Mouse (Mus musculus) Patski (cell line): ENCODE measurements around the gene Akain1. TPM values are rescaled to one million over a fixed set of nuclear protein-coding genes. Genes with fewer than 3 reads are reported as not detected.

Source experiments
- ATAC-seq: fragments of 100-300 bp; one replicate; pipeline ENCODE4 v1.8.0; 2021
- CTCF ChIA-PET: fragments of 350-600 bp; sonication (Branson Sonifier 250); formaldehyde crosslinking; loops from one replicate; lab custom pipeline; 2022; ENCODE audit warnings: inconsistent platforms; lab: Charles Lee
- POLR2A ChIA-PET: fragments of 350-600 bp; sonication (Branson Sonifier 250); formaldehyde crosslinking; loops from one replicate; lab custom pipeline; 2022; ENCODE audit warnings: antibody characterized with exemption, inconsistent platforms; lab: Charles Lee
- DNase-seq: peaks from one replicate; pipeline ENCODE4 v3.0.0-alpha.2; 2011; ENCODE audit warnings: low read depth, low spot score
- H3K27me3 ChIP-seq: fragments of 371-371 bp; one replicate; pipeline ENCODE4 v1.5.1; 2021
- CTCF ChIP-seq: fragments of 100-300 bp; IDR thresholded peaks from one replicate; pipeline ENCODE4 v1.5.1; 2021
- in situ Hi-C: fragments of 300-500 bp; cut with MboI; formaldehyde crosslinking; loops from 3 replicates; pipeline ENCODE4 v1.11.1; 2018; ENCODE audit warnings: low pct_unique_long_range_greater_than_20kb, mixed read lengths
- polyA plus RNA-seq: library from polyadenylated mRNA; unstranded; gene quantifications from one replicate; pipeline ENCODE4 v1.2.3, GENCODE M21; 2021

Gene Akain1
- polyA plus RNA-seq, 1 experiment from 2014 or later = not detected

DNA sequence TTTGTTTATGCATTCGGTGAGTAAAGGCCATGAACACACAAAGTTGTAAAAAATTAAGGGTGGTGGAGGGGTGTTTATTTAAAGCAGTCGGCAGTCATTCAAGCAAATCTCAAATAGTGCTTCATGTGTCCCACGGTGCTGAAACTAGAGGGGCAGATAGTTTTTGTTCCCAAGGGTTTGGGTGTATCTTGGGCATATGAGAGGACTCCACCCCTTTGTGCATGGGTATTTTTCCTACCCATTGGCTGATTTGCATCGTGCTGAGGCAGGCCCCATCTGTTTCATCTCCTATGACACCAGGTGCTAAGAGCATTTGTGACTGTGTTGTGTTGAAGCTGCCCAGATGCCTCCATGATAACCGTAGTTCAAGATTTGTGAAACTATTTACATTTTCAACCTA, 1.3 kb upstream of the Akain1 start:
- H3K27me3 ChIP-seq = peaks cover 30% of the 10 kb centered on the region
- no peak for DNase-seq
- in situ Hi-C loops = no loop called here
- ATAC-seq = no peak
- TF ChIP-seq CTCF = no peak
- CTCF ChIA-PET = no interaction called here
- POLR2A ChIA-PET = no interaction called here

DNA sequence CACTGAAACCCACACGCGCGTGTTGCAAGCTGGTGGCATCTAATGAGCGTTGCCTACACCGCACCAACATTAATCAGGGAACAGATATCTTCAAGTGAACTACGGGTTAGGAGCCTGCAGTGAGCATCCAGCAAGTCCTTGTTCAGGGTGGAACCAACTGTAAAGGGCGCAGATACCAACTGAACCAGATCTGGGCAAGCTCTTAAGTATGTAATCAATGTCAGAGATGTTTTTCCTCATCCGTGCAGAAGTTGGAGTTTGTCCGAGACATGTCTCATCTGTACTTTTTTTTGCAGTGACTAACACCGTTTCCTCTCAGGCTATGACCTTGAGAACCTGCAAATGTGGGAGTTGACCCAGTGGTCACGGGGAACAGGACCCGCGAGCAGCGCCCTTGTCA, 640 bp upstream of the Akain1 start:
- in situ Hi-C loops = no loop called here
- peaks cover 33% of the 10 kb centered on the region for H3K27me3 ChIP-seq
- ChIA-PET CTCF (no interaction called here), POLR2A (no interaction called here)
- ATAC-seq (no peak), DNase-seq (no peak)
- no peak for TF ChIP-seq CTCF

- TF ChIP-seq CTCF = no peak
- in situ Hi-C loops = no loop called here
- DNase-seq (no peak), ATAC-seq (no peak)
- H3K27me3 ChIP-seq = peaks cover 33% of the 10 kb centered on the region
- ChIA-PET POLR2A (no interaction called here), CTCF (no interaction called here)
Measured at GRCm38 (mm10) chr17:69439571-69440480, 700 bp downstream of the Akain1 start.

DNA sequence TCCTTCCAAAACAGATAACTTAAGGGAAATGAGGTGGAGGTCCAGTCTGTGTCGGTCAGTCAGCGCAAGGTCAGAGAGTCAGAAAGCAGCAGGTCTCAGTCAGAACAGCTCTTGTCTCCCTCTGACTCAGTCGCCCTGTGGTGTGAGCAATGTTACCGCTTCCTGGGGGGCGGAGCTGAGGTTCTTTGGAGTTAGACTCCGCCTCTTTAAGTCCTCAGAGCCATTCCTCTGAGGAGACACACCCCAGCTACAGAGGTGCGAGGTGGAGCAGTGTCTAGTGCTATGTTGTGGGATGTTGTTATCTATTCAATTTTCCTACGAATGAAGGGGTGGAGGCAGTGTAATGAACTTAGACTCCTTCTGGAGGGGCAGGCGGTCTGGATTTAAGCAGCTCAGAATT, 1.9 kb downstream of the Akain1 start:
- ATAC-seq (no peak), DNase-seq (no peak)
- ChIA-PET CTCF (no interaction called here), POLR2A (no interaction called here)
- no peak for TF ChIP-seq CTCF
- in situ Hi-C loops = no loop called here
- peaks cover 26% of the 10 kb centered on the region for H3K27me3 ChIP-seq

DNA sequence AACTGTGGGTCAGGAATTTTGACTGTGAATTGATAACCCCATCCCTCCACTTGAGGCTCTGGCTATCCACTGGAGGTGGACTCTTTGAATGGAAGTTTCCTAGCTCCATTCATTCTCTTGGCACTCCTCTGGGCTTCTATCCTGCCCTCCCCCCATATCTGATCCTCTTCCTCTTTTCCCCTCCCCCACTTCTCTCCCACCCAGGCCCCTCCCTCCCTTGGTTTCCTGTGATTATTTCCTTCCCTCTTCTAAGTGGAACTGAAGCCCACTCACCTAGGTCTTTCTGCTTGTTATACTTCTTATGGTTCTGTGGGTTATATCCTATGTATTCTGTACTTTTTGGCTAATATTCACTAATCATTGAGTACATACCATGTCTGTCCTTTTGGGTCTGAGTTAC, 9.6 kb downstream of the Akain1 start:
- ATAC-seq (no peak), DNase-seq (no peak)
- ChIA-PET POLR2A (no interaction called here), CTCF (no interaction called here)
- peaks cover 4% of the 10 kb centered on the region for H3K27me3 ChIP-seq
- in situ Hi-C loops = no loop called here
- no peak for TF ChIP-seq CTCF

- POLR2A ChIA-PET = no interaction called here
- CTCF ChIA-PET = no interaction called here
- H3K27me3 ChIP-seq = no peaks in the 10 kb centered on the region
- ATAC-seq (no peak), DNase-seq (no peak)
- in situ Hi-C loops = no loop called here
- TF ChIP-seq CTCF = no peak
Measured at GRCm38 (mm10) chr17:69461680-69462079, 22.6 kb downstream of the Akain1 start.

- POLR2A ChIA-PET = no interaction called here
- DNase-seq = no peak
- no peaks in the 10 kb centered on the region for H3K27me3 ChIP-seq
- ATAC-seq = no peak
- in situ Hi-C loops = no loop called here
- TF ChIP-seq CTCF = no peak
- CTCF ChIA-PET = no interaction called here
Measured at GRCm38 (mm10) chr17:69463037-69463436, 23.9 kb downstream of the Akain1 start.

DNA sequence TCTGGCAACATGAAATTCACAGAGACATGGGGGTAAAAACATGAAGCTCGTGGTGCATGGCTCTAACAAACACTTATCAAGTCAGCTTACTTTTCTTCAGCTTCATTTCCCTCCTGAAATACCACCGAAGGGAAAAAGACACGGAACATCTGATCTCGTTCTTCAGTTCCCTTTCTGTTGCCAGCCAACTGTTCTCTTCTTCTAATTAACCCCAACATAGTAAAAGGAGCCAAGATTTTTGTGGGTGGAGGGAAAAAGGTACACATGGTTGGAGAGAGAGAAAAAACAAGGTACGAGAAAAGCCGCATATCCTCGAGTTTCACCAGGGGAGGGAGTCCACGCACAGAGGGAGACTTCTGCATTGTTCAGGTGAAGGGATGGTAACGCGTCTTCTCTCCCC, 32.0 kb downstream of the Akain1 start:
- H3K27me3 ChIP-seq = peaks cover 40% of the 10 kb centered on the region
- in situ Hi-C loops = no loop called here
- POLR2A ChIA-PET = no interaction called here
- no peak for TF ChIP-seq CTCF
- DNase-seq = no peak
- ATAC-seq = no peak
- CTCF ChIA-PET = no interaction called here

DNA sequence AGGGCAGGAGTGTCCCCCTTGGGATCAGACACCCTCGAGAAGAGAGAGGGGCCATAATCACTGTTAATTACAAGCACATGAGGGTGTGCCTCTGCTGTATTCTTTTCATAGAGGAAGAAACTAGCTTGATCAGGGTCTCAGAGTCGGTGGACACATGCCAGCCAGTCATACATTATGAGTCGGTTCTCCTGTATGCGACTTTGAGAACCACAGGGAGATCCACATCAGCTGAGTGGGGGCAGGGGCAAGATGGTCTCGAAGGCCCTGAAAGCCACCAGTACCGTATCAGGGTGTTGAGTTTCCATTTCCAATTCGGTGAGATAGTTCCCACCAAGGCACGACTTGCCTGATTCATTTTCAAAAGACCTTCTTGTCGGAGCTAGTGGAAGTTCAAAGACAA, 33.3 kb downstream of the Akain1 start:
- ATAC-seq = no peak
- H3K27me3 ChIP-seq = peaks cover 40% of the 10 kb centered on the region
- in situ Hi-C loops = no loop called here
- CTCF ChIA-PET = no interaction called here
- no peak for DNase-seq
- no peak for TF ChIP-seq CTCF
- POLR2A ChIA-PET = no interaction called here

- ATAC-seq = no peak
- POLR2A ChIA-PET = no interaction called here
- in situ Hi-C loops = no loop called here
Measured at GRCm38 (mm10) chr17:69474084-69474483, 35.0 kb downstream of the Akain1 start.

GRCm38 (mm10) chr17:69475423-69475822, 36.3 kb downstream of the Akain1 start:
- ATAC-seq (no peak), DNase-seq (no peak)
- ChIA-PET POLR2A (no interaction called here), CTCF (no interaction called here)
- in situ Hi-C loops = no loop called here
- H3K27me3 ChIP-seq = peaks cover 32% of the 10 kb centered on the region
- TF ChIP-seq CTCF = peak; percentile 58

More at GRCm38 (mm10) chr17:69474084-69474483, 35.0 kb downstream of the Akain1 start:
- peaks cover 31% of the 10 kb centered on the region for H3K27me3 ChIP-seq
- no peak for DNase-seq
- CTCF ChIA-PET = no interaction called here
- no peak for TF ChIP-seq CTCF
